Mouse (Mus musculus) bone marrow, adult 2 months (tissue): ENCODE data around the gene Rrp15.

Experiments used
- CTCF ChIP-seq: fragments of 200-500 bp; IDR thresholded peaks from 2 replicates; pipeline ENCODE4 v1.5.1; 2011; ENCODE audit warnings: low read length, control low read depth; ENCODE audit not compliant: control insufficient read depth, insufficient read depth
- POLR2A ChIP-seq: fragments of 200-500 bp; IDR thresholded peaks from 2 replicates; pipeline ENCODE4 v1.6.1; 2011; ENCODE audit warnings: low read depth, mild to moderate bottlenecking, control low read depth, low read length, borderline replicate concordance; ENCODE audit not compliant: control insufficient read depth

DNA sequence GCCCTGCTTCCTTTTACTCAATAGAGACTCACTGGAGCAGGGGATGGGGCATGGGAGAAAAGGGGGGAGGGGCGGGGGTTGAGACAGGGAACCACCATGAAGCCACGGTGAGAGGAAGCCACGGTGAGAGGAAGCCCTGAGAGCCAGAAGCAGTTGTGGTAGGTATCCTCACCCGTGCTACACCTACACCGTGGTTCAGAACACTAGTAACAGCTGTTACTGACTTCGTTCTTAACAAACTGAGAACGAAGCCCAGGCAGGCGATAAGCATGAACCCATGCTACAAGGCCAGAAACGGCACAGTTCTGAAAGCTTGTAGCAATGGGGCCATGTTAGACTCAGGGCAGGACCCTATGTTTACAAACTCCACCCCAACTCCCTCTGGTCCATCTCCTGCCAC lies 52.9 kb downstream of the Rrp15 start:
- TF ChIP-seq POLR2A (no peak), CTCF (no peak)
